Mouse (Mus musculus) cerebral cortex, adult 2 months (tissue): Measurements from ENCODE around the gene Otp.

Experiments
- WGBS: fragments of 180-500 bp; shearing (Covaris S2); methylation state at CpG from one replicate; pipeline ENCODE4 v1.1.7; 2018; 5-methylcytosine and 5-hydroxymethylcytosine counted together

Gene Otp

GRCm38 (mm10) chr13:94873111-94874038 is 2.0 kb upstream of the Otp start:
- WGBS: 2% methylated on average over 54 of the region's 54 CpGs

GRCm38 (mm10) chr13:94874039-94874425 is 1.4 kb upstream of the Otp start:
- 4% methylated on average over 8 of the region's 8 CpGs for WGBS

DNA sequence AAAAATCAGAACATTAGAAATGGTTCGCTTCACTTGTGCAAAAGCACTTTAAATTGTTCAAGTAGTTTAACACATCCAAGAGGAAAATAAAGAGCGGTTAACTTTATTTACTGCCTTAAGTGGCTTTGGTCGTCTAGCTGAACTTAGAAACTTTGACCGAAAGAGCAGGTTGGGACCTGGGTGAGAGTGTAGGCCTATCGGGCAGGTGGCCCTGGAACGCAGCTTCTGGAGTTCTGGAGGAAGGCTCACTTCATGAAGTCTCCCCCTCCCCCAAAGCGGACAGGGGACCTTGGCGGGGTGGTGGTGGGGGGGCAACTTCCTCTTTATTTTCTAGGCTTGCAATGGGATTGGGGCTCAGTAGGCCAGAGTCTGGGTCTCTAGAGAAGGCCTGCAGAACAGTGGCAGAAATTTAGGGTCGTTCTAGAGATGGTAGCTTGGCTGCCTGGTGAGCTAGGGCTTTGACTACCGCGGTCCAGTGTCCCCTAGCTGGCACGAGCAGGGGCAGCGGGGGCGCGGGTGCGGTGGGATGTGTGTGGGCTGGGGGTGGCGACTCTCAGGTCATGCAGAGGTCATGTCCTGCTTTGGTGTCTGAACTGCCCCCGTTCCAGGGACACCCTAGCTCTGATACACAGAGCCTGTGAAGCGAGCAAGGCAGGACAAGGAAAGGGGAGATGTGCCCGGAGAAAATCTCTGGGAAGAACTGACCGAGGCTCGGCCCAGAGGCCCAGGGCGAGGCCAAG is 576 bp upstream of the Otp start:
- 5% methylated on average over 23 of the region's 23 CpGs for WGBS

- 4% methylated on average over 30 of the region's 30 CpGs for WGBS
Observed at GRCm38 (mm10) chr13:94876286-94877210, 1.1 kb downstream of the Otp start.

DNA sequence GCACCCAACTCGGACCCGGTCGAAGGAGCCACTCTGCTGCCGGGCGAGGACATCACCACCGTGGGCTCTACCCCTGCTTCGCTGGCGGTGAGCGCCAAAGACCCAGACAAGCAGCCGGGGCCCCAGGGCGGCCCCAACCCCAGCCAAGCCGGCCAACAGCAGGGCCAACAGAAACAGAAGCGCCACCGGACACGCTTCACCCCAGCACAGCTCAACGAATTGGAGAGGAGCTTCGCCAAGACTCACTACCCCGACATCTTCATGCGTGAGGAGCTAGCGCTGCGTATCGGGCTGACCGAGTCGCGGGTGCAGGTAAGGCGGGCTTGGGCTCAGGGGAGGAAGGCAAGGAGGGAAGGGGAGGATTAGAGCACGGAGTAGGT is 1.8 kb downstream of the Otp start:
- 4% methylated on average over 27 of the region's 27 CpGs for WGBS

GRCm38 (mm10) chr13:94877991-94878745 is 2.8 kb downstream of the Otp start:
- WGBS: 12% methylated on average over 10 of the region's 10 CpGs

DNA sequence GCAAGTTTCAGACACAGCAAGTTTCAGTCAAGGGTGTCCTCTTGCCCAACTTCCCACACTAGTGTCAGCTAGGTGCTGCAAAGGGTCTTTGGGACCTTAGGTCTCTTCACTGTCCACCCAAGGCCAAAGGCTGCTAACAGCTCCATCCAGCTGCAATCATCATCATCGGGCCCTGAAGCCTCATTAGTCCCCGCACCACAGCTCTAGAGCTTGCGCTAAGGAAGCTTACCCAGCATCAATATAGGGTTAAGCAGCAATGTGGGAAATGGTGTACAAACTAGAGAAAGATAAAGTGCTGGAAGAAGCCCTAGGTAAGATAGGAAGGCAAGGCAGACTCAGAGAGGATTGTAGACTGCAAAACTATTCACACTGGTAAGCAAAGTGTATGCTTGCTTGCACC is 5.8 kb downstream of the Otp start:
- WGBS: 8% methylated on average over 3 of the region's 3 CpGs

DNA sequence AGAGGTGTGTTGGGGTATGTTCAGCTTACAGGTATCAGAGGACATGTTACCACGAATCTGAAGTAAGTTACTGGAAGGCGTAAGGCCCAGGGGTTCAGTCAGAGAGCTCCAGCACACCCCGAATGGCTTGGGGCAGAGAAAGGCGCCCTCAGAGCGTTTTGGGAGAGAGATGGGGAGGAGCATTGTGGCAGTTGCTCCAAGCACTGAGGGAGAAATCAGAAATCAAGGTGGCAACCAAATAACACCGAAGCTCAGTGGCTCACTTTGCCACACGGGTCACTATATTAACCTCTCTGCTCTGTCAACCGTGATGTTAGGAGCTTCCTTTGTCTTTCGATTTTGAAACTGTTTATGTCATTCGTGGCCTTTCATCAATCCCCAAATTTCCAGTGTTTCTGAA is 6.8 kb downstream of the Otp start:
- 3% methylated on average over 10 of the region's 10 CpGs for whole genome bisulfite sequencing

DNA sequence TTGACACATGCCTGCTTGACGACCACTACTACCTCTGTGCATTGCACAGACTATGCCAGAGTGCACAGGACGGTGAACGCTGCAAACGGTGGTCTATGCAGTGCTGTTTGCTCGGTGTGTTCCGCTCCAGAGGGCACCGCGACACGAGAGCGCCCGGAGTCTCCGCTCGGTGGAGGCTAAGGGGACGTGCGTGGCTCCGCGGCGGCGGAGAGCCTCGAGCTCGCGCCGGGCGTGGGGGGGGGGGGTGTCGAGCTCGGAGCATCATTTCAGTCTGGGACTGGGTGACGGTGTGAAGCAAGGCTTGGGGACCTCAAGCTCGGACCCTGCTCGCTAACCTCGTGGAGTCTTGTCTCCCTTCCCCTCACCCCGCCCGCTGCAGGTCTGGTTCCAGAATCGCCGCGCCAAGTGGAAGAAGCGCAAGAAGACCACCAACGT is 7.3 kb downstream of the Otp start:
- 1% methylated on average over 36 of the region's 37 CpGs for WGBS

- WGBS: 2% methylated on average over 90 of the region's 95 CpGs
Observed at GRCm38 (mm10) chr13:94883163-94883965, 8.0 kb downstream of the Otp start.

DNA sequence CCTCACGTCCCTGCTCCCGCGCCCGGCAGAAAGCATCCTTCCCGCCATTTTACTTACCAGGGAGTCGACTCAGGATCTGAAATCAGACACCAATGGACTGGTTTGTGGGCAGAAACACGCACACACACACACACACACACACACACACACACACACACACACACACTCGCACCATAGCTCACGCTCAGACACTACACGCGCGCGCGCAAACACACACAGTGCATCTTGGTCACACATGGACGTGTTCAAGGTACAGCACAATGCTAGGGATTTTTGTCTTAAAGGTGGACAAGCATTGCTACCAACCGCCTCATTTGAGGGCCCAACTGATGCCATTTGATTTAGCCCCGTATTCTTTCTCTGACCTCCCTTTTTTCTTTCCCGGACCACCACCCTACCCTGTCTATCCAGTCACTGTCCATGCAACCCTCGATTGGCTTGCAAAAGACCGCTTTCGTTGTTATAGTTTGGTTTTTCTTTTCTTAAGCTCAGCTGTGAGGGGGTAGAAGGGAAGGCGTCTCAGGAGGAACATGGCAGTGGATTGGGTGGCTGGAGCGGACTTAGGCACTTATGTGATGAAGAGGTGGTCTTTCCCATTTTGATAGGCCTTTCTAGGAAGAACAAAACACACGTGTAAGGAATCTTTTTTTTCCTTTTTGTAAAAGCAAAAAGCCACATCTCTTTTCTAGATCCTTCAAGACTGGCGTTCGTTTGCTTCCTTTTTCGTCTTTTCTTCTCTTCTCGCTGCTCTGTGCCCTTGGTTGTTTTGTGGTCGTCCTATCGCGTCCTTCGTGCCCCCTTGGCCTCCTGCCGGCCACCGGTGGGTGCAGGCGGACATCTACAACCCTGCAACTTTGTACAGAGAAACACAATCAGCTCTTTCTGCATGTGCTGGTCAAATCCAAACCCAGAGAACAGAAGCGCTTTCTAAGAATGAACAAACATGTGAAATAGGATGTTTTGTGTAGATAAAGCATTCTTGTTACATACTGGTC is 8.9 kb downstream of the Otp start:
- WGBS: 5% methylated on average over 36 of the region's 36 CpGs

DNA sequence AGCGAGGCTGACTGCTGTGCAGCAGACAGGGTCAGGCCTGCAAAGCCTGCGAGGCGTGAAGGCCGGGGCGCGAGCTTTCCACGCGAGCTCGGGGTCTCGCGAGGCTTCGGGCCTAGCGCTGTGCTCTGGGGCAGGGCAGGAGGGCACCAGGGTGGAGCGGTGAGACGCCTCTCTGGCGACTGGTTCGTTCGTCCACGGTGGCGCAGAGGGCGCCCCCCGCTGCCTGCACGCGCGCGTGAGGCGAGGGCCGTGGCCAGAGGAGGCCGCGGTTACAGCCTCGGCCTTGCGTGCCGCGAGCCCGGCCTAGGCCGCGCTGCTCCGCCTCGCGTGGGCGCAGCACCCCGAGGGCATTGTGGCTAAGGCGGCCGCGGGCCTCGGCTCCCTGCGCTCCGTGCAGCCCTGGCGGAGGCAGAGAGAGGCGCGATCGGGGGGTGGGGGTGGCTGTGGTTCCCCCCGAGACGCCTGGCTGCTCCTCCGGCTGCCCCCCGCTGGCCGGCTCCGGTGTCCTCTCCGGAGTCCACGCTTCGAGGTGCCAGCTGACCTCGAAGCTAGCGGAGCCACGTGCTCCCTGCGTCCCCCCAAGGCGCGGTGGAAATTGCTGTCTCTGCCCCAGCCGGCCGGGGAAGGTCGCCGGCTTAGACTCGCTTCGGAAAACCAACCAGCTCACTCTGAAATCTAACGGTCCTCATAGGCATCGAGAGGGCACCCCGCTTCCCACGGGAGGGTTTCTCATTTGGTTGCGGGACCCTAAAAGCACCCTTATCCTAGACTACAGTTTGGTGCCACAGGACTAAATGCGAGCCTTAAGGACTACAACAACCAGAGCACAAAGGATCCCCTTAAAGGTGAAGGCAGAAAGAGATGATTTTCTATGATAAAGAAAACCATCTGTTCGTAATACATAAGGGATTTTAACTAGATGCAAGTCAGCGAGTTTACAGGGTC is 10.2 kb downstream of the Otp start:
- 2% methylated on average over 81 of the region's 81 CpGs for WGBS

DNA sequence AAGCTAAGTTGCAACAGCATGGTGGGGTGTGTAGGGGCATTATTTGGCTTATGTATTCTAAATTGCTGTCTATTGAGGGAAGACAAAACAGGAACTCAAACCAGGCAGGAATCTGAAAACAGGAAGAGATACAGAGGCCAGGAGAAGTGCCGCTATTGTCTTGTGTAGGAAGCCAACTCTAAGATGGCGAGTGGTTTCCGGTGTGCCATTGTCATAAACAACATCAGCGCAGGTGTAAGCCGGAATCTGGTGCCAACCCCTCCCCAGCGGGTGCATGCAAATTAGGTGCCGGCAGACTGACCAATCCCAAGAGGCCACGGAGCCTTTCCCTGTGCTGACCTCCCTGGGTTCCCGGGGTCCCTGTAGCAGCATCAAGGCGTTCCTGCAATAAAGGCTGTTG is 32.4 kb downstream of the Otp start:
- 94% methylated on average over 10 of the region's 10 CpGs for WGBS

DNA sequence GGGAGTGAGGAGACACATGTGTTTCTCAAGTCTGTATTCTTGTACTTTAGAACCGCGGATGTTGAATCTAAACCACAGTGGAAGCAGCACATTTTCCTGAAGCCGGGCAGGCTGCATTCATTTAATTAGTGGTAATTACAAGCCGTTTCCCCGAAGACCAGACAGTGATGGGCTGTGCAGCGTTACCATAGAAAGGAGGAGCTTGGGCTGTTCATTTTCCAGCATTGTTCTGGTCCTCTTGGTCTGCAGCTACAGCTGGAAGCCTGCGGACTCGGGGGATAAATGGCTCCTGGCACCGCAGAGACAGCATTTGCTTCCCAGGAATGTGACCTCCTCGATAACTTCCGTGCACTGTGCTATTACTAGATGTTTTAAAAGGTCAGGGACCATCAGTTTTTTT is 37.6 kb downstream of the Otp start:
- 22% methylated on average over 11 of the region's 11 CpGs for WGBS

GRCm38 (mm10) chr13:94915654-94916053 is 40.3 kb downstream of the Otp start:
- WGBS: 75% methylated on average over 5 of the region's 5 CpGs

- WGBS: 76% methylated on average over 3 of the region's 3 CpGs
Observed at GRCm38 (mm10) chr13:94928086-94928485, 52.7 kb downstream of the Otp start.
